Mouse (Mus musculus) kidney, adult 2 months (tissue): ENCODE results near the gene Luzp1.

Experiments
- CTCF ChIP-seq: fragments of 200-500 bp; conservative IDR thresholded peaks from 2 replicates; pipeline ENCODE4 v1.5.1; 2011; ENCODE audit warnings: low read depth, mild to moderate bottlenecking, control low read depth, low read length, moderate library complexity, mixed read lengths; ENCODE audit not compliant: insufficient read depth, insufficient read length
- POLR2A ChIP-seq: fragments of 200-500 bp; IDR thresholded peaks from one replicate; pipeline ENCODE4 v1.6.1; 2011; ENCODE audit warnings: low read depth, low read length, control low read depth

DNA sequence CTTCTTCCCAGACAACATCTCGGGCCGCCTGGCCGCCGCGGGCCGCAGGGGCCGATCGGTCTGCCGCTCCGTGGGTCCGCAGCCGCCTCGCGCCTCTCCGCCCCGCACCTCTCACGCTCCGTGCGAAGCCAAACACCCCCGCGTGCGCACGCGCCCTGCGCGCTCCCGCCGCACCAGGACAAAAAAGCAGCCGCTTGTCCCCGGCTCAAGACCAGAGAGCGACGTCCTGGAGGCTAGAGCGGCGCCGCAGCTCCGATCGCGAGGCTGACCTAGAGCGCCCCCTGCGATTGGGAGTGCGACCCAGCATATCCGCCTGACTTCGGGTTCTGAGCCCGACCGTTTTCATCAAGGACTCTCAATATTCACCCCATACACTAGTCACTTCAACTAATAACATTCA is 133.0 kb downstream of the Luzp1 start, which contains the start of gene Kdm1a:
- TF ChIP-seq CTCF (peak; percentile 91), POLR2A (peak; percentile 25)
